Mouse (Mus musculus) liver, embryonic 14.5 days (tissue): Measurements from ENCODE around the gene Cacnb2. TPM values are rescaled to one million over a fixed set of nuclear protein-coding genes. Genes with fewer than 3 reads are reported as not detected.

Source experiments
- ATAC-seq: fragments of 200-750 bp; cut with Nextera tagmentation; 2 replicates; pipeline ENCODE4 v1.8.0; 2017; ENCODE audit warnings: moderate number of reproducible peaks, mild to moderate bottlenecking, moderate library complexity; ENCODE audit not compliant: insufficient read depth
- DNase-seq, 3 experiments: peaks; one replicate each; pipeline ENCODE4 v3.0.0-alpha.2; 2012 to 2013; ENCODE audit warnings: low read depth in 3 of 3, low spot score in 3 of 3
- H3K27ac ChIP-seq: fragments of 300-500 bp; sonication (generic); 2 replicates; pipeline ENCODE4 v1.5.1; 2014; ENCODE audit warnings: moderate library complexity, mild to moderate bottlenecking, control low read depth, inconsistent platforms
- H3K27me3 ChIP-seq: fragments of 300-500 bp; sonication (generic); 2 replicates; pipeline ENCODE4 v1.6.1; 2014; ENCODE audit warnings: mild to moderate bottlenecking, low read length, moderate library complexity; ENCODE audit not compliant: control insufficient read depth, insufficient read depth
- H3K36me3 ChIP-seq: fragments of 300-500 bp; sonication (generic); replicated peaks from 2 replicates; pipeline ENCODE4 v1.6.1; 2014; ENCODE audit warnings: low read depth; ENCODE audit not compliant: control insufficient read depth, insufficient read depth
- H3K4me1 ChIP-seq, 2 experiments: fragments of 200-500 bp in 1 of 2; fragments of 300-500 bp in 1 of 2; sonication (generic) in 1 of 2; replicated peaks; 2 replicates each; pipeline ENCODE4 v1.6.1; 2012 to 2014; ENCODE audit warnings: antibody characterized with exemption in 1 of 2, inconsistent platforms in 1 of 2, low read length in 1 of 2; ENCODE audit not compliant: control insufficient read depth in 2 of 2, insufficient read depth in 2 of 2
- H3K4me2 ChIP-seq: fragments of 300-500 bp; sonication (generic); 2 replicates; pipeline ENCODE4 v1.6.1; 2014; ENCODE audit warnings: low read depth, mild to moderate bottlenecking, control low read depth, moderate library complexity
- H3K4me3 ChIP-seq, 2 experiments: fragments of 200-500 bp in 1 of 2; fragments of 300-500 bp in 1 of 2; sonication (generic) in 1 of 2; 2 replicates each; pipeline ENCODE4 v1.5.1; 2012 to 2014; ENCODE audit warnings: low read depth in 2 of 2, low read length in 2 of 2, mild to moderate bottlenecking in 2 of 2, control low read depth in 1 of 2, inconsistent platforms in 1 of 2, moderate library complexity in 1 of 2; ENCODE audit not compliant: insufficient read depth in 1 of 2
- H3K9ac ChIP-seq: fragments of 300-500 bp; sonication (generic); replicated peaks from 2 replicates; pipeline ENCODE4 v1.6.1; 2014; ENCODE audit warnings: mild to moderate bottlenecking, control low read depth, moderate library complexity
- H3K9me3 ChIP-seq: fragments of 300-500 bp; sonication (generic); 2 replicates; pipeline ENCODE4 v1.6.1; 2016; ENCODE audit warnings: low read length, mixed read lengths; ENCODE audit not compliant: control insufficient read depth
- CTCF ChIP-seq: IDR thresholded peaks from 2 replicates; pipeline ENCODE4 v1.5.1; 2016; ENCODE audit warnings: antibody characterized with exemption, low read depth, control low read depth
- EP300 ChIP-seq: IDR thresholded peaks from 2 replicates; pipeline ENCODE4 v1.6.1; 2016; ENCODE audit warnings: antibody characterized with exemption, low read depth
- WGBS: fragments of 180-500 bp; shearing (Covaris S2); extraction: QIAGEN DNeasy Blood & Tissue Kit; methylation state at CpG from one replicate; pipeline ENCODE4 v1.1.7; 2014; ENCODE audit not compliant: insufficient replicate concordance; 5-methylcytosine and 5-hydroxymethylcytosine counted together
- polyA plus RNA-seq, 2 experiments: library from polyadenylated mRNA; depleted of rRNA in 1 of 2; stranded (reverse) in 1 of 2; unstranded in 1 of 2; fragments of >200 nt; fragmentation: Nextera tagmentation in 1 of 2; extraction: Ambion mirVana in 1 of 2; gene quantifications; 2 replicates each; pipeline versions ENCODE4 v1.2.1 to v1.2.3; 2012 to 2014

The Cacnb2 gene
- polyA plus RNA-seq, 2 experiments = 0.04 to 0.37 TPM

GRCm38 (mm10) chr2:14996036-14996435 lies 393.1 kb downstream of the Cacnb2 start:
- Histone ChIP-seq H3K27ac (no peak overlapping the region), H3K4me1 (no peaks in the 10 kb centered on the region), H3K4me3 (no peak overlapping the region), H3K9ac (no peak overlapping the region), H3K4me2 (no peak overlapping the region), H3K9me3 (no peaks in the 10 kb centered on the region), H3K27me3 (no peaks in the 10 kb centered on the region), H3K36me3 (no peaks in the 10 kb centered on the region)
- WGBS = 69% methylated on average over 4 of the region's 4 CpGs
- ATAC-seq = no peak
- DNase-seq = no peak
- no peak for TF ChIP-seq CTCF
- no peak for TF ChIP-seq EP300

- TF ChIP-seq EP300 = no peak
- no peak for TF ChIP-seq CTCF
- ATAC-seq = no peak
- Histone ChIP-seq H3K27me3 (no peaks in the 10 kb centered on the region), H3K4me2 (no peak overlapping the region), H3K36me3 (no peaks in the 10 kb centered on the region), H3K4me1 (no peaks in the 10 kb centered on the region), H3K9ac (no peak overlapping the region), H3K4me3 (no peak overlapping the region), H3K27ac (no peak overlapping the region), H3K9me3 (no peaks in the 10 kb centered on the region)
- no peak for DNase-seq
- 71% methylated on average over 5 of the region's 5 CpGs for WGBS
These were observed 394.9 kb downstream of the Cacnb2 start for GRCm38 (mm10) chr2:14997836-14998235.

- Histone ChIP-seq H3K4me2 (no peak overlapping the region), H3K27me3 (no peaks in the 10 kb centered on the region), H3K36me3 (no peaks in the 10 kb centered on the region), H3K4me3 (no peak overlapping the region), H3K9ac (no peak overlapping the region), H3K4me1 (no peaks in the 10 kb centered on the region), H3K9me3 (no peaks in the 10 kb centered on the region), H3K27ac (no peak overlapping the region)
- no peak for DNase-seq
- ATAC-seq = no peak
- no peak for TF ChIP-seq EP300
- TF ChIP-seq CTCF = no peak
- WGBS = 73% methylated on average over 3 of the region's 3 CpGs
These were observed 404.6 kb downstream of the Cacnb2 start for GRCm38 (mm10) chr2:15007531-15007930.

GRCm38 (mm10) chr2:15008072-15008471 lies 405.2 kb downstream of the Cacnb2 start:
- H3K9me3 ChIP-seq = no peaks in the 10 kb centered on the region
- no peak overlapping the region for H3K4me3 ChIP-seq
- WGBS = 77% methylated on average over 1 of the region's 1 CpGs
- ATAC-seq = no peak
- H3K4me2 ChIP-seq = no peak overlapping the region
- H3K36me3 ChIP-seq = no peaks in the 10 kb centered on the region
- H3K27ac ChIP-seq = no peak overlapping the region
- H3K27me3 ChIP-seq = no peaks in the 10 kb centered on the region
- H3K9ac ChIP-seq = no peak overlapping the region
- no peak for TF ChIP-seq CTCF
- no peak for TF ChIP-seq EP300
- no peaks in the 10 kb centered on the region for H3K4me1 ChIP-seq
- DNase-seq = no peak

GRCm38 (mm10) chr2:15026817-15027216 lies 423.9 kb downstream of the Cacnb2 start:
- Histone ChIP-seq H3K36me3 (no peaks in the 10 kb centered on the region), H3K9me3 (no peaks in the 10 kb centered on the region), H3K27me3 (no peaks in the 10 kb centered on the region), H3K4me3 (no peak overlapping the region), H3K4me2 (no peak overlapping the region), H3K27ac (no peak overlapping the region), H3K9ac (no peak overlapping the region), H3K4me1 (no peaks in the 10 kb centered on the region)
- no peak for ATAC-seq
- TF ChIP-seq CTCF (no peak), EP300 (no peak)
- WGBS = 77% methylated on average over 3 of the region's 3 CpGs
- no peak for DNase-seq

- Histone ChIP-seq H3K4me2 (no peak overlapping the region), H3K9ac (no peak overlapping the region), H3K36me3 (no peaks in the 10 kb centered on the region; the same call in 1 of the 2 replicates), H3K9me3 (no peaks in the 10 kb centered on the region), H3K4me3 (no peak overlapping the region), H3K27me3 (no peaks in the 10 kb centered on the region), H3K4me1 (no peaks in the 10 kb centered on the region), H3K27ac (no peak overlapping the region)
- DNase-seq (no peak), ATAC-seq (no peak)
- 69% methylated on average over 1 of the region's 1 CpGs for WGBS
- TF ChIP-seq EP300 (no peak), CTCF (no peak)
These were observed 424.9 kb downstream of the Cacnb2 start for GRCm38 (mm10) chr2:15027816-15028215.

Other genes with a start within 250 kb of the Cacnb2 start
- gene Slc39a12, start 214.8 kb upstream of the Cacnb2 start, polyA plus RNA-seq (2012; rRNA removed) = 0.02 and 0.03 TPM in 2 replicates
- gene Slc39a12, start 214.8 kb upstream of the Cacnb2 start, polyA plus RNA-seq (2014; fragmentation: Nextera tagmentation; extraction: Ambion mirVana) = 0.06 TPM in 1 of 2 replicates, not detected in the other